8 mouse cellular contexts compared by ENCODE assay signal in the genomic region with DNA sequence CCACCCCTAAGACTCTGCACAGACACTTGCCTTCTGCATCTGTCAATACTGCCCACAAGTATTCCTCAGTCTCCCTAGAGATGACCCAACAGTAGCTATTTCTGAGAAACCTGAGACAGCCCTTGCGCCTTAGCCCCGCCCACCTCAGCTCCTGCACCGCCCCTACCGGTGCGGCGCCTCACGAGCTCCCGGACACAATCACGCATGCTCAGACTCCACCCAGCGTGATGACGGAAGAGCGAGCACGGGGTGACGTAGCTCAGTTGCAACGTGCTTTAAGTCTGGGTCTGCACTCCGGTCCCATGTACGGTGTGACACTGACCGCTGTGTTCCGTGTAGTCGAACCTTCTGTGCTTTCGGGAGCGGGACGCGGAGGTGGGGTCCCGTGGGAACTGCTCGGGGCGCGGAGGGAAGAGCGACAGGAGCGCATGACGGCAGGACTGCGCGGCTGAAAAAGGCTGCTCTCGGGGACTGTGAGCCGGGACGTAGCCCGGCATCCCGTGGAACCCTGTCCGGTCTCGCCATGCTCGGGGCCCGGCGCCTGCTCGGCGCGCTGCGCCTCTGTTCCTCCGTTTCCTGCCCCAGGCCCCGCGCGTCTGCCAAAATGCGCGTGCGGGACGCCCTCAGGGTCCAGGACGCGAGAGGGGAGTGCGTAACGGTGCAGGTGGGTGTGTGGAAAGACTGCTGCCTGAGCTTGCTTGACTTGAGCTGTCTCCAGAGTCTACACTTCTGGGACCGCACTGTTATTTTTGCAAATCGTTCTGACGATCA. TPM values are rescaled to one million over a fixed set of nuclear protein-coding genes. Genes with fewer than 3 reads are reported as not detected.
DNase-seq lines count a peak whose midpoint lies in the region; ATAC-seq and TF ChIP-seq lines count a peak whose summit lies in the region.

Gene Nars2, plus strand, starts transcription at position 225 of the 771 bp plus-strand sequence.

- peak; percentile 100 for ATAC-seq in embryonic facial prominence, embryonic 14.5 days (ENCODE audit: low read depth)
- ATAC-seq in limb, embryonic 13.5 days (ENCODE audit: low FRiP score, low read depth) = peak; percentile 100
- peak; percentile 100 for ATAC-seq in midbrain, embryonic 16.5 days

- H3K36me3 ChIP-seq in embryonic facial prominence, embryonic 14.5 days (ENCODE audit: control insufficient read depth, insufficient read depth, low read length) = peaks cover 4% of the 10 kb centered on the region; the same call in 1 of the 2 replicates
- H3K36me3 ChIP-seq in heart, adult 2 months (ENCODE audit: control insufficient read depth, insufficient read depth, low read length) = peaks cover 3% of the 10 kb centered on the region
- H3K36me3 ChIP-seq in limb, embryonic 13.5 days = no peaks in the 10 kb centered on the region
- no peaks in the 10 kb centered on the region for H3K36me3 ChIP-seq in midbrain, embryonic 16.5 days (ENCODE audit: control insufficient read depth, insufficient read depth, low read length)

- H3K4me2 ChIP-seq in embryonic facial prominence, embryonic 14.5 days (ENCODE audit: low read depth, low read length) = peak within 1 kb of the TSS; percentile 77
- H3K4me2 ChIP-seq in limb, embryonic 13.5 days (replicated peaks) = peak within 1 kb of the TSS; percentile 80
- H3K4me2 ChIP-seq in midbrain, embryonic 16.5 days (ENCODE audit: low read length) = peak within 1 kb of the TSS; percentile 89

- intact Hi-C loops in heart, adult 2 months (cut with DNase I) = no loop called here

- peaks cover 9% of the 10 kb centered on the region for H3K4me1 ChIP-seq in embryonic facial prominence, embryonic 14.5 days (ENCODE audit: control insufficient read depth, insufficient read depth, low read length)
- no peaks in the 10 kb centered on the region; the same call in 1 of the 2 replicates for H3K4me1 ChIP-seq in heart, adult 2 months (ENCODE audit: control insufficient read depth, insufficient read depth, low read length)
- H3K4me1 ChIP-seq in limb, embryonic 13.5 days = peaks cover 18% of the 10 kb centered on the region
- H3K4me1 ChIP-seq in midbrain, embryonic 16.5 days (ENCODE audit: control insufficient read depth, insufficient read depth, low read length) = peaks cover 9% of the 10 kb centered on the region

- H3K27ac ChIP-seq in embryonic facial prominence, embryonic 14.5 days (replicated peaks; ENCODE audit: low read depth, low read length) = peak within 1 kb of the TSS; percentile 88
- peak within 1 kb of the TSS; percentile 86 for H3K27ac ChIP-seq in heart, adult 2 months
- H3K27ac ChIP-seq in limb, embryonic 13.5 days = peak within 1 kb of the TSS; percentile 86
- H3K27ac ChIP-seq in midbrain, embryonic 16.5 days (ENCODE audit: low read length) = peak within 1 kb of the TSS; percentile 88

- peak; percentile 55 for TF ChIP-seq CTCF in heart, adult 2 months (IDR thresholded peaks at IDR 0.05)

- H3K9ac ChIP-seq in embryonic facial prominence, embryonic 14.5 days (ENCODE audit: low read depth, low read length) = peak within 1 kb of the TSS; percentile 80
- peak within 1 kb of the TSS; percentile 73 for H3K9ac ChIP-seq in heart, adult 2 months (ENCODE audit: low read depth, low read length)
- H3K9ac ChIP-seq in limb, embryonic 13.5 days = peak within 1 kb of the TSS; percentile 88
- peak within 1 kb of the TSS; percentile 80 for H3K9ac ChIP-seq in midbrain, embryonic 16.5 days (ENCODE audit: low read depth, low read length)

- 0 out of 2 replicates have a peak, but pooled peaks cover 1% of the 10 kb centered on the region for H3K79me2 ChIP-seq in heart, adult 2 months (replicated peaks; ENCODE audit: control insufficient read depth, insufficient read depth, low read length)

- H3K27me3 ChIP-seq in embryonic facial prominence, embryonic 14.5 days (replicated peaks; ENCODE audit: control insufficient read depth, insufficient read depth, low read length) = no peaks in the 10 kb centered on the region
- H3K27me3 ChIP-seq in heart, adult 2 months (ENCODE audit: control insufficient read depth, insufficient read depth, low read length) = no peaks in the 10 kb centered on the region
- H3K27me3 ChIP-seq in limb, embryonic 13.5 days = no peaks in the 10 kb centered on the region
- H3K27me3 ChIP-seq in midbrain, embryonic 16.5 days (ENCODE audit: control insufficient read depth, insufficient read depth, low read depth, low read length) = no peaks in the 10 kb centered on the region

- 0% methylated on average over 32 of the region's 62 CpGs for WGBS in embryonic facial prominence, embryonic 14.5 days
- under 1% methylated on average over 62 of the region's 62 CpGs for WGBS in heart, adult 2 months
- WGBS in limb, embryonic 13.5 days = under 1% methylated on average over 62 of the region's 62 CpGs
- WGBS in midbrain, embryonic 16.5 days = under 1% methylated on average over 62 of the region's 62 CpGs

- peak; percentile 71 for TF ChIP-seq EP300 in heart, adult 2 months (IDR thresholded peaks at IDR 0.05; ENCODE audit: insufficient read depth, low read depth, low read length)

- DNase-seq in 3T3-L1 (ENCODE audit: low read depth, low spot score) = peak; percentile 96
- peak; percentile 60 to 81 for DNase-seq in adrenal gland, postnatal 4 days (ENCODE audit: low spot score in 2 of 2)
- DNase-seq in embryonic facial prominence, embryonic 14.5 days (ENCODE audit: low spot score) = peak; percentile 98
- peak; percentile 91 to 94 for DNase-seq in heart, adult 2 months
- peak; percentile 92 for DNase-seq in kidney, adult 8-10 months
- DNase-seq in spleen, postnatal 10 days (ENCODE audit: low spot score in 2 of 2) = peak; percentile 78 to 94

- no peaks in the 10 kb centered on the region for H3K9me3 ChIP-seq in embryonic facial prominence, embryonic 14.5 days (ENCODE audit: control insufficient read depth, low read length)
- H3K9me3 ChIP-seq in limb, embryonic 13.5 days = no peaks in the 10 kb centered on the region
- no peaks in the 10 kb centered on the region for H3K9me3 ChIP-seq in midbrain, embryonic 16.5 days (replicated peaks; ENCODE audit: control insufficient read depth, low read length, poor library complexity, severe bottlenecking)

- peak within 1 kb of the TSS; percentile 72 for H3K4me3 ChIP-seq in embryonic facial prominence, embryonic 14.5 days (ENCODE audit: low read depth, low read length)
- H3K4me3 ChIP-seq in heart, adult 2 months = peak within 1 kb of the TSS; percentile 84
- H3K4me3 ChIP-seq in limb, embryonic 13.5 days = peak within 1 kb of the TSS; percentile 88
- peak within 1 kb of the TSS; percentile 80 for H3K4me3 ChIP-seq in midbrain, embryonic 16.5 days (ENCODE audit: low read depth, low read length)

- peak; percentile 98 for TF ChIP-seq POLR2A in heart, adult 2 months (IDR thresholded peaks at IDR 0.05; ENCODE audit: insufficient read depth, low read depth, low read length)

RNA-seq across cellular contexts. Expression of gene Nars2, which starts in this region (rescaled TPM):
- 10 to 100 TPM; 20.6 TPM for total RNA-seq in adrenal gland, postnatal 4 days (2021)
- polyA plus RNA-seq in embryonic facial prominence, embryonic 14.5 days (2014; fragmentation: Nextera tagmentation; extraction: Ambion mirVana) = 19.2 and 25.3 TPM in 2 replicates
- total RNA-seq in heart, adult 2 months (2021) = 10 to 100 TPM; 17.5 to 18.9 TPM
- 4.1 and 9.1 TPM in 2 replicates for polyA plus RNA-seq in heart, adult 2 months (2012; rRNA removed)
- 21.9 and 24.6 TPM in 2 replicates for polyA plus RNA-seq in limb, embryonic 13.5 days (2015; fragmentation: Nextera tagmentation; extraction: Ambion mirVana)
- polyA plus RNA-seq in midbrain, embryonic 16.5 days (2015; fragmentation: Nextera tagmentation; extraction: Ambion mirVana) = 16.1 and 16.8 TPM in 2 replicates

Comparison
In these comparisons a context has a peak if more than half of its experiments do, and no peak if none do; other contexts are left out.
1. Peak in every context shown above with its lines: DNase-seq, ATAC-seq, H3K4me3 ChIP-seq and H3K27ac ChIP-seq.